Mouse (Mus musculus) c-Kit-negative CD71-positive TER-119-positive erythroid progenitor cells, embryonic 14.5 days (primary cell): ENCODE measurements around the gene Smad6.

Source experiments
- DNase-seq: peaks from one replicate; pipeline ENCODE4 v3.0.0-alpha.2; 2013; ENCODE audit warnings: low read depth, low spot score

Smad6 gene

GRCm38 (mm10) chr9:64021853-64022561 is at the start of gene Smad6:
Gene Smad6 (minus strand): TSS chr9:64022059.
- no peak for DNase-seq

GRCm38 (mm10) chr9:64070674-64071073 is 48.8 kb upstream of the Smad6 start:
- DNase-seq: peak; percentile 66

- DNase-seq: no peak
These were observed 47.3 kb upstream of the Smad6 start for GRCm38 (mm10) chr9:64069131-64069530.

GRCm38 (mm10) chr9:64068571-64068970 is 46.7 kb upstream of the Smad6 start:
- DNase-seq: no peak

DNA sequence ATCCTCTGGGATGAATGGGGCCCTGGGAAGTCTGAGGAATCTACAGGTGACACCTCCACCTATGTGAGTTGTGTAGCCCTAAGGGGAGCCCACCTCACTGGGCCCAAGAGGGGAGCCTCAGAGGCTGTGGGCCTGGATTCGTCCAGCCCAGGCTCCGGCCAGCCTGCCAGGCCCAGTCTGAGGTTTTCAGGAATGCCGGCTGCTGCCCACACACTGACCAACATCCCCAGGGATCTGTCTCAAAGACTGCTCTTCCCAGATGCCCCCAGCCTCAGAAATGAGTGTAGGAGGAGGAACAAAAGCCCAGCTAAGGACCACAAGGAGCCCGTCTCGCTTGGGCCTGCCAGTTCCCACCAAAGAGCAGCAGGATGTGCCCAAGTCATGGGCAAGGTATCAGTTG is 45.9 kb upstream of the Smad6 start:
- DNase-seq: no peak

DNA sequence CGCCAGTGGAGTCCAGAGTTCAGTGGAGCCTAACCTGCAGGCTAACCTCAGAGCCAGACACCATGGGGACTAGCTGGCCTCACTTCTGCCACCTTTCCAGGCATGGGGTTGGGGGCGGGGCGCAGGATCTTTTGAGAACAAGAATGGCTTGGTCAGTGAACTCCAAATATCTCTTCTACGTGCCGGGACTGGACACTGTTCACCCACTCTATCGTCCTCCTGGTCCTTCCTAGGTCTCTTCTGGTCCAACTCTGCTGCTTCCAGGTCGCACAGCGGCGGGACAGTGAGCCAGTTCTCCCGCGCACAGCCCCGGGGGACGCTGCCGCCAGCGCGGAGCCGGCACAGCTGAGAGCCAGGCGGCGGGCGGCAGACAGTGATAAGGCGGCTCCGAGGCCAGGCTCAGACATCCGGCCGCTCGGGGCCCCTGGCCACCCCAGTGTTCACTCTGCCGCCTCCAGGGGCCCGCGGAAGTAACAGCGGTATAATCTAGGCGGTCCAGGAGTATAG is 38.2 kb upstream of the Smad6 start:
- DNase-seq: peak; percentile 65

GRCm38 (mm10) chr9:64057903-64058650 is 36.2 kb upstream of the Smad6 start:
- no peak for DNase-seq

- DNase-seq: no peak
These were observed 33.3 kb upstream of the Smad6 start for GRCm38 (mm10) chr9:64055162-64055561.

GRCm38 (mm10) chr9:64053786-64054185 is 31.9 kb upstream of the Smad6 start:
- no peak for DNase-seq

DNA sequence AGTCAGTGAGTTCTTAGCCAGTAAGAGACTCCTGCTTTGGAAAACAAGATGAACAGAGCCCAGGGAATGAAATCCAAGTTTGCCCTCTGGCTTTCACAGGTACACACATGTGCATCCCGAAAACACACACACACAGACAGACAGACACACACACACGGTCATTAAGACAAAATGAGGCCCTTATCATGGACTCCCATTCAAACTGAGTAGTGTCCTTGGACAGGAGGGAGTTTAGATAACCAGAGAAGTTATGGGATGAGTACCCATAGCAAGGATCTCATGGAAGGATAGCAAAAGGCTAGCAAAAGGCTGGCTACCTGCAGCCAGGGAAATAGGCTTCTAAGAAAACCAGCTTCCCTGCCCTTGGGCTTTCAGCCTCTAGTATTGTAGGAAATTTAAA is 29.4 kb upstream of the Smad6 start:
- peak; percentile 40 for DNase-seq

- peak; percentile 52 for DNase-seq
These were observed 28.7 kb upstream of the Smad6 start for GRCm38 (mm10) chr9:64050513-64051065.

GRCm38 (mm10) chr9:64049471-64050380 is 27.9 kb upstream of the Smad6 start:
- DNase-seq: peak; percentile 96

GRCm38 (mm10) chr9:64045117-64045890 is 23.4 kb upstream of the Smad6 start:
- peak; percentile 86 for DNase-seq

- DNase-seq: no peak
These were observed 22.5 kb upstream of the Smad6 start for GRCm38 (mm10) chr9:64044343-64044742.

- no peak for DNase-seq
These were observed 21.1 kb upstream of the Smad6 start for GRCm38 (mm10) chr9:64042911-64043310.

DNA sequence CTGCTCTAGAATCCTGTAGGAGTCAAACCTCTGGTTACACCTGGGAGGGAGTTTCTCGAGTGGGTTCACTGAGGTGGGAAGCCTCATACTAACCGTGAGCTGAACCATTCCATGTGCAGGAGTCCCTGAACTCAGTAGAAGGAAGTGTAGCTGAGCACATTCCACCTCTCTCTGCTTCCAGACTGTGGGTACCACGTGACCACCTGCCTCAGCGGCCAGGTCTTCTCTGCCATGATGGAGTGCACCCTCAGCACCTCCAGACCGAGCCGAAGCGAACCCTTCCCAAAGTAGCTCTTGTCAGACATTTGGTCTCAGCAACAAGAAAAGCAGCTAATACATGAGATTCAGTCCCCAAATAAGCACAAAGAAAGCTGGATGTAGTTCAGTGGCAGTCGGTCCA is 20.4 kb upstream of the Smad6 start:
- DNase-seq: no peak

DNA sequence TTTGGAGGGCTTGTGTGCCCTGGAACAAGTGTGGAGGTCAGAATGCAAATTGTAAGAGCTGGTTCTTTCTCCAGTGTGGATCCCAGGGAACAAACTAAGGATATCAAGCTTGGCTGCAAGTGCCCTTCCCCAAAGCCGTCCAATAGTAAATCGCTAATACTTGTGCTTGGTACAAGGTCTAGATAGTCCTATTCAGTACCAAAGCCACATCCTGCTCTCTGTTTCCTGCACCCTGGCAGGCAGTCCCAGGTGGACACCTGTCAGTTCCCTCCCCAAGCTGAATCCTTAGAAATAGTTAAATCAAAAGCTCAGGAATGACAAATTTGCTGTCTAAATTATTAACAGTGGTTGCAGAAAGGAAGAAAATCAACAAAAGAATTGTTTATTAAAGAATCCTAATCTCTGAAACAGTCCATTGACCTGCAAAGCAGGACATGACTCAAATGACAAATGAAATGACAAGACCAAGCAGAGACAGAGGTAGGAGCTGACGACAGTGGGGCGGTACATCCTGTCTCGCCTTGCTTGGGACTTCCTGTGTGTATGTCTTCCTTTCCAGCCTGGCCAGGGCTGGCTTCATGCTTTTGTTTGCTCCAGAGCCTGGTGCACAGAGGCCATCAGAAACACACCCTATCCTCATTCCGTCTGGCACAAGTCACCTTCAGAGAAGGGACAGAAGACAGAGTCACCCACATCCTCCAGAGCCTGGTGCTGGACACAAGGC is 8.2 kb upstream of the Smad6 start:
- no peak for DNase-seq

DNA sequence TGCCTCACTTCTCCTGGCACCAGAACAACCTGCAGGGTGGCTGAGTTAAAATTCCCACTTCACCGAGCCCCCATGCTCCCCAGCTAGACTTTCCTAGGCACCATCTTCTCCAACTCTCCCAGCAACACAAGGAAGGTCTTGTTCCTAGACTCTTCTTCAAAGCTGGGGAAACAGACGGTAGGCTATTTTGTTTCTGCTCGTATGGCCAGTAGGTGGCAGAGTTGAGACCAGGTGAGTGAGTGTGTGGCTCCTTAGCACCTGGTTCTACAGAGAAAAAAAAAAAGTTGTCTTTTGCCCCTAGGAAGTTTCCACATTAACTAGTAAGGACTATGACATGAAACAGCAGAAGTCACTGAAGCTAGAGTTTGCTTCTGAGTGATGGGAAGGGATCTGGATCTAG is 3.7 kb upstream of the Smad6 start:
- DNase-seq: peak; percentile 71

- DNase-seq: no peak
These were observed 3.1 kb upstream of the Smad6 start for GRCm38 (mm10) chr9:64024976-64025375.
